Mouse (Mus musculus) right cerebral cortex, postnatal 14 days (tissue): ENCODE measurements around the gene Kif11.
A peak's percentile ranks its signal among the peaks of the same experiment; 100 is the strongest.

Source experiments
- DNase-seq: peaks from one replicate; pipeline ENCODE4 v3.0.0; 2022

The Kif11 gene

DNA sequence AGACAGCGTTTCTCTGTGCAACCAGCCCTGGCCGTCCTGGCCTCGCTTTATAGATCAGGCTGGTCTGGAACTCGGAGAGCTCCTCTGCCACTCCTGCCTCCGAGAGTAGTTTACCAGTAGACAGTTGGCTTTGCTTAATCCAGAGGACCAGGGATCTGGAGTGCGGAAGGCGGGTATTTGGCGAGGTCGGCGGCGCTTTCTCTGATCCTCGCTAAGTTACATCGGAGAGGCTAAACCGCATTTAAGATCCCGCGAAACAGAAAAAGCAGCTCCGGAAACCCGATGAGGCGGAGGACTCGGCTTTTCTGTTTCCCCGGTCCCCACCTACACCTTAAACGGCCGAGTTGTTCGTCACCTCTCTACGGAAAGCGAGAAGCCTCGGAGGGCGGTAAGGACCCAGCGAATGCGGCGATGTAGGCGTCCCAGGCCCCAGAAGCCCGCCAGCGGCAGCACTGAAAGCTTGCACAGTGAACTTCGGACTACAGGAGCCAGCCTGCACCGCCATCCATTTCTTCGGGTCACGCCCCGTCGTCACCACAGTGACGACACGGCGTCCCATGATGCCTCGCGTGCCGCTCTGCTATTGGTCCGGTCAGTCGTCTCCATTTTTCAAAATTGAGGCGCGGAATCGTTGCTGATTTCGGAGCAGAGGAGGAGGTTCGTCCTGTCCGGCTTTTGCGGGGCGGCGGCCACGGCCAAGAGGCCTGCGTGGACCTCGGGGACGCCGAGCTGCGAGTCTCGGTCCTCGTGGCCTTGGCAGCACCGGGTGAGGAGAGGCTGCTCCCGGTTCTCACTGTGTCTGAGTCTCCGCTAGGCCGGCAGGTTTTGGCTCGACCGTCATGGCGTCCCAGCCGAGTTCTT lies at the start of gene Kif11:
Kif11 (plus strand) TSS at position 649 of the 861 bp plus-strand sequence.
- peak; percentile 98 for DNase-seq

DNA sequence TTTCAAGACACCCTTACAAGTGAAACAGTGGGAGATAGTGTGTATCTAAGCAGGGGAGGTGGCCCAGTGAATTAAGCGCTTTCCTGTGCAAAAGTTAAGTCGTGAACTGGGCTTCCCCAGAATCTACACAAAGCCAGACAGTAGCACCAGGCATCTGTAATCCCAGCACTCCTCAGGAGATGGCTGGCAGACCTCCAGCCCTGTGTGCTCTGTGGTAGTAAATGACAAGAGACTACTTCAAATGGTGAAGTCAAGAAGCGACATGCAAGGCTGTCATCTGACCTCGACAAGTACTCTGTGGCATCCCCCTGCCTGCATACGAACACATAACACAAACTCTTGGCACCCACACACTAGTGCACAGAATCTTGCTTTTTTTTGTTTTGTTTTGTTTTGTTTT lies 49.0 kb upstream of the Kif11 start:
- DNase-seq, result no peak

DNA sequence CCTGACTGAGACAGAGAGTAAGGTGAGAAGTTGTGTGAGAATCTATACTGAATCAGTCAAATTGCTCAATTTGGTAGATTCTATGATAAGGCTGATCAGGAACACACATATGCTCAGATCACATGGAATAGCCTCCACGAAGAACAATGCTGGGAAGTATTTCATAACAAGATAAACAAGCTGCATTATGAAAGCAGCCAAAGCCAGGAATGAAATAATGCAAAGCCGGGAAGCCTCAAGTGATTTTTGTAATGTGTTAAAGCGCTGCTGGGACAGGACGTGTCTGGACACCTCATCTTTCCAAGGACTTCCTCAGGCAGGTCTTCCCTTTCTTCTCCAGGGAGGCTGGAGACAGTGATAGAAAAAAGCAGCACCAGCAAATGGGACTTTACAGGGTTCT lies 43.5 kb upstream of the Kif11 start:
- no peak for DNase-seq

DNA sequence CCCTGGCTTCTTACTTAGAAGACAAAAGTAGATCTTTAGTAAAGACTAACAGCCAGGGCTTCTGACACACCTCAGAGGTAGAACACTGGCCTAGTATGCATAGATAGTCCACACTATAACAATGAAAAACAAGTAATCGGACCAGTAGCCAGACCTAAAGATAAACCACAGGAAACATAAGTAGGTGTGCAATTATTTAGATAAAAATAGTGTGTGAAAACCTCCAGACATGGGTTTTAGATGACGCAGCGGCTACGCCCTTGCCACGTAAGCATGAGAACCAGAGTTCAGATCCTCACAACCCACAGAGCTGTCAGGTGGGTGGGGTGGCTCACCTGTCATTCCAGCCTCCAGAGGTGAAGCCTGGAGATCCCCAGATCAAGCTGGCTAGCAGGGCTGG lies 42.8 kb upstream of the Kif11 start:
- DNase-seq, result no peak

DNA sequence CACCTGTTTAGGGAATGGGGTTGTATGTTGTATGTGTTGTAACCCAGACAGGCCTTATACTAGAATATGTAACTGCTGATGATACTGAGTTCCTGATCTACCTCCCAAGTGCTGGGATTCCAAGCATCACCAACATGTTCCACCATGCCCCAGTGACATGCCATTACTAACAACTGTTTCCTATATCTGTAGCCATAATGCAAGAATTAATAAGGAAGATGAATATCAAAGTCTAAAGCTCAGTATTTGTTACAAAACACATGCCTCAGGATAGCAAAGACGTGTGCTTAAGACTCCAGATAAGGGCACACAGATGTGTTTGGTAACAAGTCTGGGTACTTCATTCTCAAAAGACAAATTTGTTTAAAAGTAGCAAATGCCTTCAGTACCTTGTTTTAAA lies 40.8 kb upstream of the Kif11 start:
- DNase-seq, result no peak

DNA sequence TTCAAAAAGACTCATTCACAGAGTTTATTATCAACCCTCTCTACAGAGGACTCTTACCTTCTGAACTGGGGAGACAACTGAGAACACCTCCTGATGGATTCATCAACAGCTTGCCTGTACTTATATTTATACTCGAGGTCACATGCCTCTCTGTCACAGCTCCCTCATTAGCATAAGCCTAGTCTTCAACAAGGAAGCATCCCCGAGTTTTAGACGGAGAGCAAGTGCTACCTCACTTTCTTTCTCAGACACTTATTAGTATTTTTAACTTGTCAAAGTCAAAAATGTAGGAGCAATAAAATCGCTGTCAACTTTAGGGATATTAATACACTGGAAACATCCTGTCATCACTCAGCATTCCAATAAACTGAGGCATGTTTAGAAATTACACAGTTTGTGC lies 38.5 kb upstream of the Kif11 start, which contains the start of gene Ide:
Ide (minus strand) TSS at position 101 of the 400 bp plus-strand sequence.
- no peak for DNase-seq

DNA sequence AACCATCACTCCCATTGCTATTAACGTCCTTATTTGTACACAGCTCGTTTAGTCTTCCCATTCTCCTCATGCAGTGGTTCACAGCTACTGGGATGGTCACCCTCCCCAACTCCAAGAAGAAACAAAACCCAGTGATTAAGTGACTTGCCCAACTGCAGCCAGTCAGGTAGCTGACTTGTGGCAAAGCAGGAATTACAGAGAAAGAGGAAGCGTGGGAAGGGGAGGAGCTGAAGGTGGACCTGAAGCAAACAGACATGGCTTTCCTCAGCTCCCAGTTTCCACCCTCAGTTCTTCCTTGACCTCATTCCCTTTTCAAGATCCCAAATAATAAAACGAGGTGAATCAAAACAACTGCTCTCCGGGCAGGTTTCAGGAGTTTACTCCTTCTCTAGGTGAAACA lies 35.7 kb upstream of the Kif11 start:
- no peak for DNase-seq

DNA sequence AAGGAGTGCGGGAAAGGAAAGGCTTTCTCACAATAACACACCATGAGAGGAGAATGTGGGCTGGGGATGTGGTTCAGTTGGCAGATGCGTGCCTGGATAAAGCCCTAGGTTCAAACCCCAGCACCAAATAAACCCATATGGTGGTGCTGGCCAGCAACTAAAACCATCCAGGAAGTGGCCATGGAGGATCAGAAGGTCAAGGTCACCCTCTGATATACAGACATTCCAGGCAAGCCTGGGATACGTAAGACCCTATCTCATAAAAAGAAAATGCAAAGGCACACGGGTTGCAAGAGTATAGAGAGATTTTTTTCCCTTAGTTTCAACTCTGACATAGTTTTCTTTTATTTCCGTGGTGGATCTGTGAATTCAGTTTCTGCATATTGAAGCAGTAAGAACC lies 35.3 kb upstream of the Kif11 start:
- DNase-seq, result no peak

DNA sequence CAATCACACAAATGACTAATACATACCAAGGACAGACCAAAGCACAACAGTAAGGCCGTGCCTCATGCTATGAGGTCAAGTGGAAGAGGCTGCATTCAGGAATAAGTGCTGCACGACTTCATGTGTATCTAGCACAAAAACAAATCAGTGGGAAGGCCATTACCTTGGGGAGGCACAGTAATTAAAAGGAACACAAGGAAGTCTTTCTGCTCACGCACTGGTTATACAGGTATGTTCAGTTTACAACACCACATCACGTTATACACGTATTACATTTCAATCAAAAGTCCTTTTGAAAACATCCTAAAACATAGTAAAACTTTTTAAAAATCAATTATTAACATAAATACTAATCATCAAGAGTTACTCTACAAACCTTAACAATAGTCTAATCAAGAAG lies 32.3 kb upstream of the Kif11 start:
- DNase-seq, result no peak

DNA sequence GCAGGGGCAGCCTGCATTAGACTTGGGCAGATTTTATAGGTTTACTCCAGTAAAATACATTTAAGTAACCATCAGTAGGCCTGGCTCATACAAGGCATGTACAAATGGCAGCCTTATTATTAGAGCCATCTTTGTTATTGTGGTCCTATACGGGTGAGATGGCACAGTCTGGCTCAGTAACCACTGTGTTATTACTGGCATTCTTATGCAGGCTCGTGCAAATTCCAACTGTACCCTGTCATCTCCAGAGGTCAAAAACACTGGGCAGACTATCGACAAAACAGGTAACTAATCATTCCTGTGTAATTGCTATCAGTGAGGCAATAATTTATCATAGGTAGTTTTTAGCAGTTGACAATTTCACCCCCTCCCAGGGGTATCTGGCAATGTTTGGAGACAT lies 29.9 kb upstream of the Kif11 start:
- DNase-seq, result no peak

DNA sequence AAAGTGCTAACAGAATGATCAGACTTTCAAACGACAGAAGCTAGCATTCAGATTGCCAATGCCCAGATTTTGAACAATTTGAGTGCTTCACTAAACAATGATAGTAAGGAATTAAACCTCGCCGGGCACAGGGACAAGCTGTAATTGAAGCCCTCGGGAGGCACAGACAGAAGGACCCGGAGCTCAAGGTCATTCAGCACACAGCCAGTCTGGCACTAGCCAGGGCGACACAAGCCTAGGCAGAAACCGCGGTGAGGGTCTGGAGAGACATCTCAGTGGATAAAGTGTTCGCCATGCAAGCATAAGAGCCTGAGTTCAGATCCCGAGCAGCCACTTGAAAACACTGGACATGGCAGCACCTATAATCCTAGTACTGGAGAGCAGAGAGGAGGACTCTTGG lies 27.9 kb upstream of the Kif11 start:
- DNase-seq, result no peak

DNA sequence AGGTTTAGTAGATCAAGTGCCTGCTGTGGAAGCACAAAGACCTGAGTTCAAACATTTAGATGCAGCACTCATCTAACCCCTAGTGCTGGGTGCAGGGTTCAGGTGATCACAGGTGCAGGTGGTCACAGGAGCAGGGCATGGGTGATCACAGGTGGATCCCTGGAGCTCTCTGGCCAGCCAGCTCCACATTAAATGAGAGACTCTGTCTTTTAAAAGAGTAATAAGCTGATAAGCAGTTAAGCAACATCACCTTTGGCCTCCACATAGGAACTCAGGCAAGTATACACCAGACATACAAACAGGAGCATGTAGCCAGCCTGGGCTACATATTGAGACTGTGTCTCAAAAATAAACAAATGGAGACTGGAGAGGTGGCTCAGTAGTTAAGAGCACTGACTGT lies 27.3 kb upstream of the Kif11 start:
- no peak for DNase-seq

DNA sequence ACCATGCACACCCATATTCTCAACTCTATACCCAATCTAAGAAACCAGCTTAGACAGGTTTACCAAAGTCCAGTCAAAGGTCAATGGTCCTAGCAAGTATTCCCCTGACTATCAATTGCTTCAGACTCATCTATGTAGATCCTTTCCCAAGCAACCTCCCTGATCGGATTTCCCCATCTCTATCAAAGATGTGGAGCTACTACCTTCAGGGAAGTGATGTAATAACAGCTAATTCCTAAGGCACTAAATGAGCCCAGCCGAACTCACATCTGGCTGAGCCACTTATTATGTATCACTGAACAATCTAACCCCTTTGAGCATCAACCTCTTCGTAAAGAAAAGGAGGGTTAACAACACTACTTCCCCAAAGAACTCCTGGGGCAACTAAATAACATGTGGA lies 23.4 kb upstream of the Kif11 start:
- no peak for DNase-seq

DNA sequence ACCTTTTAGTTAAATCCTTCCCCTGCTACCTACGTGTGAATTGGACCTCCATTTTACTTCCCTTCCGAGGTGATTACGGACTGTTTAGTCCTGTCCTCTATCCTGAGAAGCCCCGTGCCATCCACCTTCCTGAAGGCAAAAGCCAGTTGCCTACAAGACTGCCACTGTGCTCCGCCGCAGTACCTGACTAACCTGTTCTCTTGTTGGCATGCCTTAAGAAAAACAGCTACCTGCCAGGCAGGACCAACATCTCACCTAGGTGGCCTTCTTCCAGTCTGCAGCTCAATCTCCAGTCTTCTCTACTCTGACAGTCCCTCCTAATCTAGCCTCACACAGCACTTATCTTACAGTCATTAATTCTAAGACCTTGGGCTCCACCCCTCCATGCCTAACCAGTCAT lies 22.9 kb upstream of the Kif11 start:
- DNase-seq, result no peak

DNA sequence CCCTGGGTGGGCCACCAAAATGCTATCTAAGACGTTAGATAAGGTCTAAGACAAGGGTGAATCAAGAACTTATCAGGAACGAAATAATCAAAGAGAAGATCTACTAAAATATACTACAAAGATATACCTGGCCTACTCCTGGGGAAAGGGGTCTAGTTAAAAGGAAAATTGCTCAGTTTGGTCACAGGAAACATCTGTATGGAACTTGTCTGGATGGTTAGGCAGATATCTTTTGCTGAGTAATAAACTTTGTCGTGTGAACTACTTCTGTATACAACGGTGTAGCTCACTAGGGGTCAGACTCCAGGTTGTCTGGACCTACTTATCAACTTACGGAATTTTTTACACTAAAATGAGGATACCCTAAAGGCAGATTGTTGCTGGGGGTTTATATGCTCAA lies 16.2 kb upstream of the Kif11 start:
- no peak for DNase-seq

DNA sequence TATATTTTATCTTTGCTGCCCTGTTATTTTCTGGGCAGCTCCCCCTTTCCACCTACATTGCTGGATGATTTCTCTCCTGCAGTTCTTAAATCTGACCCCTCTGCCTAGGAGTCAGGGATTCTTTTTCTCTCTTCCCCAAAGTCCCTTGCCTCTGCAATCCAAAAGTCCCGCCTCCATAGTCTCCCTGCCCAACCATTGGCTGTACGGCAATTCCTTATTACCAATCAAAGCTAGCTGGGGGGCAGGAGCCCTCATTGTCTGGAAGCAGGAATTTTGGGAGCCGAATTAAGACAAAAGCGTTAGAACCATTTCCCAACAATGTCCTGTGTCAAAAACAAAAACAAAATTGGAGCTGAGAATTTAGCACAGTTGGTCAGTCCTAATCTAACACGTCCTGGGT lies 13.7 kb upstream of the Kif11 start:
- DNase-seq, result no peak

DNA sequence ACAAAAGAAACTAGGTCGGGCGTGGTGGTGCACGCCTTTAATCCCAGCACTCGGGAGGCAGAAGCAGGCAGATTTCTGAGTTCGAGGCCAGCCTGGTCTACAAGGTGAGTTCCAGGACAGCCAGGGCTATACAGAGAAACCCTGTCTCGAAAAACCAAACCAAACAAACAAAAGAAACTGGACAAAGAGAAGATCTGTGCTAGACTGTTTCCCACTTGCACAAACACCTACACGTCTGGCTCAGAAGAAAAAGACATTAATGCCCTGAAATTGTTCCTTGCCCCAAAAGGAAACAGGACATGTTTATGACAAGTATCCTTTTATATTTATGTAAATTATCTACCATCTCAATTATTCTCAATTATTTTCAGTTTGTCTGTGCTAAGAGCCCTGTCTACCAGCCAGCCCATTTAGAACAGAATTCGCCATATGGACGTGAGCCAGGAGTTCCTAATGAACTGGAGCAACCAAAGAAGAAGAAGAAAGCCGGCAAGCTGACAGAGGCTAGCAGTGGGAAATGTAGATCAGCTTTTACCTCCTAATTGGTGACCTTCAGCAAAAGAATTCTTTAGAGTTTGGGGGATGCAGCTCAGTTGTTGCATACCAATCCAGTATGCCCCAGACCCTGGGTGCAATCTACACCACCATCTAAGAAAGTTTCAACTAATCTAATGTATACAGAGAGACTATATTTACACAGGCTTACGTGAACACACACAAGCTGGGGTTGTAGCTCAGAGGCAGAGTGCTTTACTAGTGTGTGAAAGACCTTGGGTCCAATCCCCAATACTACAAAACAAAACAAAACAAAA lies 12.9 kb upstream of the Kif11 start:
- DNase-seq, result peak; percentile 28

DNA sequence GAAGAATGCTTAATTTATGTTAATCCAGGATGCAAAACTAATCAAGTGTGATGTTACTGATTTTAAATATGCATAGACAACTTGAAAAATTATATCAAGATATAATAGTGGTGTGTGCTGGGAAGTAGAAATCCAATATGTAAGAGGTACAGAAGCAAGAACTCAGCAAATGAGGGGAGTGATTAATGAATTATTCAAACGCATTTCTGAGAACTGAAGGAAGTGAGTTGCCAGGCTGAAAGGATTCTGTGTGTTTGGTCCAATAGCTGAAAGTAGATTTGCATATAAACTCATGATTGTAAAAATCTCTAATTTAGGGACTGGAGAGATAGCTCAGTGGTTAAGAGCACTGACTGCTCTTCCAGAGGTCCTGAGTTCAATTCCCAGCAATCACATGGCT lies 7.2 kb upstream of the Kif11 start:
- no peak for DNase-seq

DNA sequence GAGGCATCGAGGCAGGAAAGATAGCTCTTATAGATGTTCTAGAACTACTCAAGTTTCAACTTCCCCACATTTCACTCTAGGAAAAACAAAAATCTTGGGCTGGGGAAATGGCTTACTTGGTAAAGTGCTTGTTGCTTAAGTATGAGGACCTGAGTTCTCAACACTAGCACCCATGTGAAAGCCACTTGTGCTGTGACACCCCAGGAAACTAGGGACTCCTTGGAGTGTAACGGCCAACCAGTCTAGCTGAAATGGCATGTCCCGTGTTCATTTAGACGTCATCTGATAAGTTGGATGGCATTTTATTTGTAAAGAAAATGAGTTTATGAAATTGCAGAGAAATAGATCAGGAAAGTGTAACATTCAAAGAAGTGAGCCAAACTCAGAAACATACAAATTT lies 6.3 kb upstream of the Kif11 start:
- no peak for DNase-seq

DNA sequence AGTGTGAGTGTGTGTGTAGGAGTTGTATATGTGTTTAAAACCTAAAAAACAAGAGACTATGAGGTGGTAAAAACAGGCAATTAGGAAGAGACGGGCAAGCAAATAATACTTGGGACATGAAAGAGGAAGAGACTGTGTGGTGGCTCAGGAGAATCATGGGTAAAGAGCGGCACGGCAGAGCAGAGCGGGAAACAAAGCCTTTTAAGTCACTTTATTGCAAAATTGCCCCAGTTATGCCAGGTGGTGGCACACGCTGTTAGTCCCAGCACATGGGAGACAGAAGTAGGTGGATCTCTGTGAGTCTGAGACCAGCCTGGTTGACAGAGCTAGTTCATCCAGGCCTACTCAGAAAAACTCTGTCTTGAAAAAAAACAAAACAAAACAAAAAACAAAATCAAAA lies 5.8 kb upstream of the Kif11 start:
- no peak for DNase-seq

DNA sequence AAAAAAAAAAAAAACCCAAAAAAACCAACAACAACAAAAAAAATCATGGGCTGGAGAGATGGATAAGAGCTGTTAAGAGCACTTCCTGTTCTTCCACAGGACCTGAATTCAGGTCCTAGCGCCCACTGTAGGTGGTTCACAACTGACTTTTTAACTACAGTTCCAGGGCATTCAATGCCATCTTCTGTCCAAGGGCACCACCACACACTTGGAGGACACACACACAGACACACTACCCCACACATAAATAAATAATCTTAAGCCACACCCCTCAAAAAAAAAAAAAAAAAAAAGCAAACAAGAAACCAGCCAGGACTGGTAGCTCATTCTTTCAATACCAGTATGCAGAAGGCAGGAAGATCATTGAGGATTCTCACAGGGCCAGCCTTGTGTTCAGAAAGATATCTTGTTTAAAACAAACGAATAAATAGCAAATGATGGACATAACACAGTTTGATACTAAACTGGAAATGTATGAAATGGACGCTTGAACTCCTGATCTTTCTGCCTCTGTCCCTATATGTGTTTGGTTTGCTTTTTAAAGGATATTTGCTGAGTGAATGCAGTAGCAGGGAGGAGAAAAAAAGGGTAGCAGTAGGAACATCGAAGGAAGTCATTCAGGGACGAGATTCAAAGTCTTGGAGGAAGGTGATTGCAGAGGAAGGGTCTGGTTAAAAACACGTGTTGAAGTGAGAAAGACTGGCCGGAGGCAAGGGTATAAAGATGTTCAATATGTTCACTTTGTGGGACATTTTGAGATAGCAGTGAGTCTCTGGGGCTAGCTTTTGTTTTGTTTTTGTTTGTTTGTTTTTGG lies 1.1 kb upstream of the Kif11 start:
- DNase-seq, result no peak

DNA sequence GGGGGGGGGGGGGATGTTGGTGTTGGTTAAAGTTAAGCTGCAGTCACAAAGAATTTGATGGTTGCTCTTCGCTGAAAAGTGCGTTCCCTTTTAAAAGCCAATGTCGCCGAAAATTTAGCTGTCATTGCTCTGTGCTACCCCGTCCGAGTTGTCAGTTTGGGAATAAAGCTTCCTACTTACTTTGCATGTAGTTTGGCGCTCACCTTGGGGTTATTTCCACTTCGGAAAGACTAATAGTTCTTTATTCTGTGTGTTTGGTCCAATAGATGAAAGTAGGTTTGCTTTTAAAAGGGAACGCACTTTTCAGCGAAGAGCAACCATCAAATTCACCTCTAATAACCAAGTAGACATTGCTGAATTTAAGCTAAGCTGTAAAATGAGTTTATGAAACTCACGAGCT lies 638 bp downstream of the Kif11 start:
- DNase-seq, result no peak

DNA sequence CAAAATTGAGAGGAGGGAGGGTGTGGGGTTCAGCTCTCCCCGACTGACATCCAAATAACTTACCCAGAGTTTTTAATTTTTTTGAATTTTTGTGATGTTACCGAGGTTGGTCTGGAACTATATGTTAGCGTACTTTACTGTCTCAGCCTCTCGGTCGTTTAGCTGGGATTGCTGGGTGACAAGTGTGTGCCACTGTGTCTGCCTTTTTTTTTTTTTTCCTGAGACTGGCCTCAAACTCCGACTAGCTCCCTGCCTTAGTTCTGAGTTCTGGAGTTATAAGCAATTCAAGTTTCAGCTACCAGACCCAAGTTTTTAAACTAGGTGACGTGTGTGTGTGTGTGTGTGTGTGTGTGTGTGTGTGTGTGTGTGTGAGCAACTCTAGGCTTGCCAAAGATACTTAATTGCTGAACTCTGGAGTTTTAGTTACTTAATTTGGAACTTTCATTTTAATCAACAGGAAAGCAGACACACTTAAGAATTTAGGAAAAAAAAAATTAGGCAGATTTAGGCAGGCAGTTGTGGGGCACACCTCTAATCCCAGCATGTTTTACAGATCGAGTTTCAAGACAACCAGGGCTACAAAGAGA lies 1.3 kb downstream of the Kif11 start:
- no peak for DNase-seq
